Mouse (Mus musculus): ENCODE measurements at regions not wholly inside any gene's neighbourhood (a gene's known extent, or its start where the extent isn't known, plus 50 kb on each side); places are given as distances from the start of the nearest gene placed in this dataset.

DNA sequence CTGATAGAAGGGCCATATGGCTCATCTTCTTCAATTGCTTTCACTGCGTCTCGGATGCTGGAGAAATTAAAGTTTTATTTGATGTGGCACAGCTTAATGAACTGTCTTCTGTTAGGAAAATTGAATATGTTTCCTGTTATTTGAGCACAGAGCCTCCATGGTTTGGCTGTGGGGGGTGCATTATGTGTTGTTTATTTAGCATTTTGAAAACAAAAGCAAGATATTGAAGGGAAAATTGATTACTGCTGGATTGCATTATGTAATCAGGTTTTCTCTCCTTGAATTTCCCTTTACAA lies 268.8 kb downstream of the Meis1 start:
- Histone ChIP-seq H3K4me2 (replicated peaks) (no peak overlapping the region), H3K4me3 (replicated peaks) (no peak overlapping the region), H3K9me3 (replicated peaks) (no peaks in the 10 kb centered on the region), H3K27me3 (peaks cover 7% of the 10 kb centered on the region; the same call in 1 of the 2 replicates), H3K36me3 (no peaks in the 10 kb centered on the region), H3K27ac (replicated peaks) (no peak overlapping the region), H3K4me1 (peaks cover 15% of the 10 kb centered on the region), H3K9ac (no peak overlapping the region)
- ATAC-seq (ENCODE audit: insufficient number of reproducible peaks, low FRiP score, low TSS enrichment, low read depth), result no peak
- 50% methylated on average over 2 of the region's 2 CpGs for WGBS

DNA sequence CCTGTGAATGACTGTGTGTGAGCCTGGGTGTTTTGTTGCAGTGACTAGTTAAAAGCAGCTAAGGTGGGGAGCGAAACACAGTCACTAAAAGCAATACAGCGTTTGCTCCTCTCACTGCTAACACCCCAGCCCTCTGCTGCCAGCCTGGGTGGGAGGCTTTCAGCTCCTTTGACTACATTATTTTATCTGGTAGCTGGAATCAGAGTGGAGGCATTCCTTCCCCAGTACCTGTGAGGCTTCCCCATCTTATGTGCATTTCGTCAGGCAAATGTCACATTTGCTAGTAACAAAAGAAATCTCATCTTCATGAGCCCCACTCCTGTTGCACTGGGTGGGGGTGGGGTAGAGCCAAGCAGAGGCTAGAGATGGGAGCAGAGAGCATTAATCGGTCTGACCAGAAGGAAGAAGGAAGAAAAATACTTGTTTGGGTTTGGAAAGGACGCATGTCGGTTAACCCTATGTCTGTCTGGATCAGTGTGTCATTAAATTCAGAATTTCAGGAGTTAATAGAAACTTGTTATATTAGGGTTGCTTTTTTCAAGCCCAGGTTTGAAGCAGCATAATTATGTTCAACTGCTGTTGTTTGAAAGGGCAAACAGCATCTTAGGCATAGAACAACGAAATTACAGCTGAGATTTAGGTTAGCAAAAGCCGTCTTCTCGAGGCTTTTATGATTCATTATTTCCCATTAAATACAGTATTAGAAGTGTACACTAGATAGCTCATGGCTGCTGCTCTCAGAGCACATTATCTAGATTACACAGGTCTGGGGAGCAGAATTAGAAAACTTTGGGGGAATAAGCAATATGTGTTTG lies 269.3 kb downstream of the Meis1 start:
- Histone ChIP-seq H3K27ac (replicated peaks) (no peak overlapping the region), H3K4me2 (replicated peaks) (no peak overlapping the region), H3K9me3 (replicated peaks) (no peaks in the 10 kb centered on the region), H3K9ac (no peak overlapping the region), H3K36me3 (no peaks in the 10 kb centered on the region), H3K4me3 (replicated peaks) (no peak overlapping the region), H3K4me1 (peaks cover 15% of the 10 kb centered on the region), H3K27me3 (peaks cover 7% of the 10 kb centered on the region; the same call in 1 of the 2 replicates)
- 44% methylated on average over 9 of the region's 9 CpGs for WGBS
- no peak for ATAC-seq (ENCODE audit: insufficient number of reproducible peaks, low FRiP score, low TSS enrichment, low read depth)

DNA sequence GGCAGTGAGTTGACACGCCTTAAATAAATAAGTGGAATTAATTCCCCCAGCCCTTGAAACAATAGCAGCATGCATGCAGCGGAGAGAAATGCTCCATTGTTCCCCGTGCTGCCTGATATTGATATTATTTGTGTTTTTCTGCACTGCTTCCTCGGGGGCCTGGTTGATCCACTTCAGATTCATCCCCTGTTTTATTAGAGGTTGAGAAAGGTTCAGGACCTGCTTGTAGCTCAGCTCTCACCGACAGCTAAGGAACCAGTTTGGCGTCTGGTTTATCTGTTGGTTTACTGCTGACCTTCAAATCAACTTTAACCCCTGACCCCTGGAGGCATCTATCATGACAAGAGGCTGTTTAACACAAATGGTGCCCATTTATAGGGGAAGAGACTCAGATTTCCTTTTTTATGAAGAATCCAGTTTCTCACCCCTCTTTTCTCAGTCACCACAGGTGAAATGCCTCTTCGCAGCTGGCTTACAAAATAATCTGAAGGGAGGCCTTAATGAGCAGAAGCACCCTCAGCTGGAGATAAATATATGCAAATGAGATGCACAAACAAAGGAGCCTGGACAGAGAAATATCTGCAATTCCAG lies 270.8 kb downstream of the Meis1 start:
- peaks cover 7% of the 10 kb centered on the region; the same call in 1 of the 2 replicates for H3K27me3 ChIP-seq
- ATAC-seq (ENCODE audit: insufficient number of reproducible peaks, low FRiP score, low TSS enrichment, low read depth), result no peak
- H3K4me2 ChIP-seq (replicated peaks), result no peak overlapping the region
- H3K27ac ChIP-seq (replicated peaks), result no peak overlapping the region
- no peak overlapping the region for H3K4me3 ChIP-seq (replicated peaks)
- no peak overlapping the region for H3K9ac ChIP-seq
- peaks cover 15% of the 10 kb centered on the region for H3K4me1 ChIP-seq
- WGBS, result 40% methylated on average over 7 of the region's 7 CpGs
- H3K36me3 ChIP-seq, result no peaks in the 10 kb centered on the region
- H3K9me3 ChIP-seq (replicated peaks), result no peaks in the 10 kb centered on the region

DNA sequence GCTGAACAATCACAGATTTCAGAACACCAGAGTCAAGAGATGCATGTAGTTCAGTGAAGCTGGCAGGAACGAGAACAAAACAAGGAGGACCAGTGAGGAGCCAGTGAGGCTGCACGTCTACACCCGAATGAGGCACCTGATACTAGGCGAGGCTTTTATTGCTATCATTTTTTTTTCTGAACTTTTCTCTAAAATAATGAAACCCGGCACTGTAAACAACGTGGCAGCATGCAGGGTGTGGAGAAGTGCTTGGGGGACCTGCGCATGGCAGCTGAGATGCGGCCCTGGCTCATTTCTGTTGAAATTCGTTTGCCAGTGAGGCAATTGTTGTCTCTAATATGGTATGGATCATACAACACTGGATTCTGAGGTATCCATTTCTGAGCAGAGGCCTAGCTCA lies 271.4 kb downstream of the Meis1 start:
- Histone ChIP-seq H3K9ac (no peak overlapping the region), H3K36me3 (no peaks in the 10 kb centered on the region), H3K4me1 (peaks cover 15% of the 10 kb centered on the region), H3K4me3 (replicated peaks) (no peak overlapping the region), H3K4me2 (replicated peaks) (no peak overlapping the region), H3K27me3 (peaks cover 4% of the 10 kb centered on the region; the same call in 1 of the 2 replicates), H3K9me3 (replicated peaks) (no peaks in the 10 kb centered on the region), H3K27ac (replicated peaks) (0 out of 2 replicates have a peak overlapping the region, but pooled peaks have one; percentile 22)
- WGBS, result 61% methylated on average over 9 of the region's 9 CpGs
- ATAC-seq (ENCODE audit: insufficient number of reproducible peaks, low FRiP score, low TSS enrichment, low read depth), result no peak

DNA sequence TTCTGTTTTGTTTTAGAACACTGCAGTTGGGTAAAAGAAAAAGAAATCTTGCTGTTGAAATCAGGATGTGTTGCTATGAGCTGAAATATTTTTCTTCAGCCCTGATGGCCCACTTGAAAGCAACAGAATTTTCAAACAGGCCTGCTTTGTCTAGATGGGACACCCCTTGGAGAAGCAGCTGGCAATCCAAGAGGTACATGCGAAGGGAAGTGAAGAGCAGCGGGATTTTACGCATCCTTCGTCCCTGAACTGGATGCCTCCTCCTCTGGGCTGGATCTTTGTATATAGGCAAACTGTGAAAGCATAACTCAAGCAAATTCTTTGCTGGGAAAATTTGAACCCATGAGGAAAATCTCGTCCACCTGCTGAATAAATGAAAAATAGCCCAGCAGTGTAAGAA lies 272.3 kb downstream of the Meis1 start:
- no peak for ATAC-seq (ENCODE audit: insufficient number of reproducible peaks, low FRiP score, low TSS enrichment, low read depth)
- WGBS, result 69% methylated on average over 5 of the region's 5 CpGs
- Histone ChIP-seq H3K9ac (no peak overlapping the region), H3K36me3 (no peaks in the 10 kb centered on the region), H3K4me1 (peaks cover 15% of the 10 kb centered on the region), H3K9me3 (replicated peaks) (no peaks in the 10 kb centered on the region), H3K4me3 (replicated peaks) (no peak overlapping the region), H3K4me2 (replicated peaks) (no peak overlapping the region), H3K27me3 (no peaks in the 10 kb centered on the region; the same call in 1 of the 2 replicates), H3K27ac (replicated peaks) (no peak overlapping the region)

DNA sequence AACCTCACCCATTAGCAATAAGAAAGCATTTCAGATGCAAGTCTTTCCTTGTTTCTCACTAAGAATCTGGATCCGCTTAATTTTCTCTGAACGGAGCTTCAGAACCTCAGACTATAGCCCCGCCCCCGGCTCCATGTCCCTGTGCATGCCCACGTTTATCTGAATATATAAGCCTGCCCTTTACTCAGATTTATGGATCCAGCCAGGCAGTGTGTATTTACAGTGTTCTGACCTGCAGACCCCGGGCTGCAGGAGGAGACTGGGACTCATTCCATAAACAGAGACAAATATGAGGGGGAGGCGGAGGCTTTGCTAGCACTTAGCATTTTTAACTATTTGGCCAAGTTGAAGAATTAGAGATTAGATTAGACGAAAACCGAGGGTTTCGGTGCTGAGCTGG lies 272.9 kb downstream of the Meis1 start:
- H3K36me3 ChIP-seq, result no peaks in the 10 kb centered on the region
- no peak for ATAC-seq (ENCODE audit: insufficient number of reproducible peaks, low FRiP score, low TSS enrichment, low read depth)
- H3K4me3 ChIP-seq (replicated peaks), result no peak overlapping the region
- peaks cover 15% of the 10 kb centered on the region for H3K4me1 ChIP-seq
- WGBS, result 46% methylated on average over 10 of the region's 10 CpGs
- no peaks in the 10 kb centered on the region; the same call in 1 of the 2 replicates for H3K27me3 ChIP-seq
- H3K4me2 ChIP-seq (replicated peaks), result no peak overlapping the region; the same call in 1 of the 2 replicates
- no peak overlapping the region for H3K27ac ChIP-seq (replicated peaks)
- no peaks in the 10 kb centered on the region for H3K9me3 ChIP-seq (replicated peaks)
- H3K9ac ChIP-seq, result no peak overlapping the region

DNA sequence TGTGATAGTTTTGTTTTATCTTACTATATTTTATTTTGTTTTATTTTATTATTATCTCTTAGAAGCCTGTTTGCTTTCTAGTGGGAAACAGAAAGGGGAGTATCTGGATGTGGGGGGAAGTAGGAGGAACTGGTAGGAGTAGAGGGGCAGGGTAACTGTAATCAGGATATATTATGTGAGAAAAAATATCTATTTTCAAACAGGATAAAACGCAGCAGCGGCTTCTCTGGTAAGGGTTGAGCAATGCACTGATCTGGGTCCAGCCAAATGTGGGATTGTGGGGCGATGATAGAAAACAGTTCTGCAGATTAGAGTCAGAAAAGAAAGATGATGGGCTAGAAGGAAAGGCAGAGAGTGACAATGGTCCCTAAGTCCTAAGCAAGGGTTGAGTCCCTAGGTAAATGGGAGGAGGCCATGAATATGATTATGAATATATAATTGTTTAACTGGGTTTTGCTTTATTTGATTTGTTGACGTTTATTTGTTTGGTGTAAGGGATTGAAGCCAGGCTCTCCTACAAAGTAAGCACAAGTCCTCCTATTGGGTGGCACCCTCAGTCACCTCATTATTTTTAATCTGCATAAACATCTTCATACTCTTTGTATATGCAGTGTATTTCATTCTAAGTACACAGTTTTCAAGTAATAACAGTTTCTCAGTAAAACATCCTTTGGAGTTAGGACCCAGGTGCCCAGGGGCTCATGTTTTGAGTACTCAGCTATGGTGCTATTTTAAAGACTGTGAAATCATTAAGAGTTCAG lies 283.7 kb downstream of the Meis1 start:
- H3K36me3 ChIP-seq, result no peaks in the 10 kb centered on the region
- no peak overlapping the region for H3K4me3 ChIP-seq (replicated peaks)
- 88% methylated on average over 4 of the region's 4 CpGs for WGBS
- no peaks in the 10 kb centered on the region for H3K27me3 ChIP-seq
- H3K4me2 ChIP-seq (replicated peaks), result no peak overlapping the region
- H3K9ac ChIP-seq, result no peak overlapping the region
- no peaks in the 10 kb centered on the region for H3K4me1 ChIP-seq
- no peaks in the 10 kb centered on the region for H3K9me3 ChIP-seq (replicated peaks)
- H3K27ac ChIP-seq (replicated peaks), result no peak overlapping the region
- no peak for ATAC-seq (ENCODE audit: insufficient number of reproducible peaks, low FRiP score, low TSS enrichment, low read depth)

DNA sequence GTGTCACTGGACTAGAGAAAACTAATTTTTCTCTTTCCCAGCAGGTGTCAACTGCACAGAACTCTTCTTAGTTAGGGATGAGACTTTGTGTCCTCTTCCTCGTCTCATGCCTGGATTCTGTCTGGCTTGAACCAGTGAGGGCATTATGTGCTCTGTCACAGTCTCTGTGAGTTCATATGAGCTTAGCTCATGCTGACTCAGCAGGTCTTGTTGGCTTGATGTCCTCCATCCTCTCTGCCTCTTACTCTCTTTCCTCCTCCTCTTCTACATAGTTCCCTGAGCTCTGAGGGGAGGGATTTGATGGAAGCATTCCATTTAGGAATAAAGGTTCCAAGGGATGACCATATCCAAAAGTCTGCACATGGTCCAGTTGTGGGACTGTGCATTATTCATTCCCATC lies 284.7 kb downstream of the Meis1 start:
- Histone ChIP-seq H3K27me3 (no peaks in the 10 kb centered on the region), H3K27ac (replicated peaks) (no peak overlapping the region), H3K4me2 (replicated peaks) (no peak overlapping the region), H3K4me3 (replicated peaks) (no peak overlapping the region), H3K4me1 (no peaks in the 10 kb centered on the region), H3K36me3 (no peaks in the 10 kb centered on the region), H3K9ac (no peak overlapping the region), H3K9me3 (replicated peaks) (no peaks in the 10 kb centered on the region)
- no peak for ATAC-seq (ENCODE audit: insufficient number of reproducible peaks, low FRiP score, low TSS enrichment, low read depth)
- 84% methylated on average over 1 of the region's 1 CpGs for WGBS

DNA sequence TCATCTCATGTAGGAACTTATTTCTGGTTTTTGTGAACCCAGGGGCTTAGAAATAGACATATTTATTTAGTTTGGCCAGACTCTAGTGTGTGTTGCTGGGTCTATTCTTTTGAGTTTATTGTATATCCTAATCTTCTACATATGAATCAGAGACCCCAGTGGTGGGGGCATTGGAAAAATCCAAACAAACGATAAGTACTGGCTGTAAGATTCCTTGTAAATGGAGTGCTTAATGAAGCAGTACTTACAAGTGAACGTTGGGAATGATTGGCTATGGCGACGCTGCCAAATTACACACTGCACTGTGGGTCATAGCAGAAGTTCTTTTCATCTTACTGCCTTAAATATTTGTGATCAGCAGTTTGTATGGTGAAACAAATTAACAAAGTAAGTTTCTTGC lies 289.0 kb downstream of the Meis1 start:
- H3K36me3 ChIP-seq, result no peaks in the 10 kb centered on the region
- H3K27me3 ChIP-seq, result no peaks in the 10 kb centered on the region
- no peaks in the 10 kb centered on the region for H3K4me1 ChIP-seq
- 66% methylated on average over 4 of the region's 4 CpGs for WGBS
- no peak for ATAC-seq (ENCODE audit: insufficient number of reproducible peaks, low FRiP score, low TSS enrichment, low read depth)
- no peak overlapping the region for H3K27ac ChIP-seq (replicated peaks)
- H3K4me3 ChIP-seq (replicated peaks), result no peak overlapping the region
- no peak overlapping the region for H3K4me2 ChIP-seq (replicated peaks)
- H3K9me3 ChIP-seq (replicated peaks), result no peaks in the 10 kb centered on the region
- H3K9ac ChIP-seq, result no peak overlapping the region

DNA sequence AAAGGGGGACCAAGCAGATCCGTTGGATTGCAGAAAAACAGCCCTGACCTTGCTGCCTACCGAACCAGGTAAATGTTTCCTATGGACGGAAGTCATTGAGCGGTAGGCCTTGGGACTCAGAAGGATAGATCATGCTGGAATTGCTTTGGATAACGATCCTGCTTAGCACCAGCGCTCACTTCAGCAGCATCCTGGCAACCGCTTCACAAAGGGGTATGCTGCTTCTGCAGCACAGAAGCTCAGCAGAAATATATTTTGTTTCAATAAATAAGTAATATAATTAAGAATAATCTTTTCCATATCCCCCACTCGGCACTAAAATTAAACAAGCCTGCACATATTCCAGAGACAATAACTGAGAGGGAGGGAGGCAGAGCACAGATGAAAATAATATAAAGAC lies 296.0 kb downstream of the Meis1 start:
- 62% methylated on average over 8 of the region's 8 CpGs for WGBS
- no peaks in the 10 kb centered on the region for H3K36me3 ChIP-seq
- no peak overlapping the region for H3K4me2 ChIP-seq (replicated peaks)
- H3K4me3 ChIP-seq (replicated peaks), result no peak overlapping the region
- no peaks in the 10 kb centered on the region for H3K27me3 ChIP-seq
- no peaks in the 10 kb centered on the region for H3K4me1 ChIP-seq
- no peaks in the 10 kb centered on the region for H3K9me3 ChIP-seq (replicated peaks)
- no peak for ATAC-seq (ENCODE audit: insufficient number of reproducible peaks, low FRiP score, low TSS enrichment, low read depth)
- H3K9ac ChIP-seq, result no peak overlapping the region
- no peak overlapping the region for H3K27ac ChIP-seq (replicated peaks)

DNA sequence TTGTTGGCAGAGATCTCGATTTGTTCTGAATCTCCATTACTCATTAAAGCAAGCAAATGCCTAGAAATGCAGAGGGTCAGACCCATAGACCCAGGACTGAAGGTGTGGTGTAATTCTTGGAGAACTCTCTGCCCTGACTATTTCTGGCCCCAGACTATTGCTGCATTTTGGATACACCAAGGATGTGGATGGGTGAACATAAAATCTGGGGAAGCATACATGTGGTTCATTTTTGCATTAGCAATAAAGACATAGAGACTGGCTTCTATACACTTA lies 303.0 kb downstream of the Meis1 start:
- H3K36me3 ChIP-seq, result no peaks in the 10 kb centered on the region
- no peaks in the 10 kb centered on the region for H3K9me3 ChIP-seq (replicated peaks)
- 34% methylated on average over 1 of the region's 1 CpGs for WGBS
- no peaks in the 10 kb centered on the region for H3K27me3 ChIP-seq
- H3K27ac ChIP-seq (replicated peaks), result no peak overlapping the region
- no peak overlapping the region for H3K4me3 ChIP-seq (replicated peaks)
- 0 out of 2 replicates have a peak, but pooled peaks cover 13% of the 10 kb centered on the region for H3K4me1 ChIP-seq
- H3K9ac ChIP-seq, result no peak overlapping the region
- no peak for ATAC-seq (ENCODE audit: insufficient number of reproducible peaks, low FRiP score, low TSS enrichment, low read depth)
- no peak overlapping the region for H3K4me2 ChIP-seq (replicated peaks)

All from embryonic facial prominence, embryonic 15.5 days (tissue).